ENCODE assay signal across 15 mouse cellular contexts in the genomic region with DNA sequence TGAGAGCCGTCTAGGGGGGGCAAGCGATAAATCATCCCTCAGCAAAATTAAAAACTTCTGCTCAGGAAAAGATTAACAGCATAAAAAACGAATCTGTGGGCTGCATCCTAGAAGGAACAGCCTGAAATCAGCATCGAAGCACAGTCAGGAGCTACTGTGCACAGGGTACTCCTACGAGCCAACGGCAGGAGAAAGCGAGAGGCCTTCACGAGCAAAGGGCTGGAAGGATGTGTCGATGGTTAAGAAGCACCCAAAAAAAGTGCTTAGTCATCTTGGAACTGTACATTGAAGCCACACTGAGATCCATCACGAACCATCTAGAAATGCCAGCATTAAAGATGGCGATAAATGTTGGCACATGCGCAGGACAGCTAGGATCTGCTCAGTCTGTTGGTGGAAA.
"Had no signal": no experiment of that assay in that cellular context is flagged by ENCODE, and none has a peak within 500 bp of the region (broad histone marks: within the 10 kb centered on the region; RNA-seq: fewer than 3 reads in every experiment).

No protein-coding gene starts in this region.

- H3K4me3 ChIP-seq: midbrain, embryonic 10.5 days; midbrain, embryonic 12.5 days; neural tube, embryonic 12.5 days; stomach, embryonic 15.5 days had no signal

- H3K9me3 ChIP-seq: midbrain, embryonic 10.5 days; midbrain, embryonic 12.5 days; neural tube, embryonic 12.5 days; stomach, embryonic 15.5 days had no signal

- H3K36me3 ChIP-seq: midbrain, embryonic 10.5 days; midbrain, embryonic 12.5 days; neural tube, embryonic 12.5 days; stomach, embryonic 15.5 days had no signal

- H3K4me2 ChIP-seq: lung, embryonic 14.5 days; midbrain, embryonic 12.5 days; neural tube, embryonic 12.5 days; stomach, embryonic 15.5 days had no signal

- H3K9ac ChIP-seq: lung, embryonic 14.5 days; midbrain, embryonic 12.5 days; neural tube, embryonic 12.5 days; stomach, embryonic 15.5 days had no signal

- DNase-seq: lung, adult 18-20 months; lung, embryonic 14.5 days; lung, postnatal 10 days; lung, postnatal 4 days; midbrain, embryonic 14.5 days; right cerebral cortex, postnatal 14 days; thymus, adult 2 months; thymus, postnatal 25 days; thymus, postnatal 4 days had no signal

- ATAC-seq: midbrain, embryonic 16.5 days had no signal

- H3K27me3 ChIP-seq: midbrain, embryonic 12.5 days; neural tube, embryonic 12.5 days; stomach, embryonic 15.5 days had no signal

- H3K27ac ChIP-seq: midbrain, embryonic 10.5 days; midbrain, embryonic 12.5 days; neural tube, embryonic 12.5 days; stomach, embryonic 15.5 days; stomach, postnatal 0 days had no signal

- H3K4me1 ChIP-seq: stomach, embryonic 15.5 days had no signal
